Mouse (Mus musculus): ENCODE measurements around the gene Clstn2.

Clstn2 gene

DNA sequence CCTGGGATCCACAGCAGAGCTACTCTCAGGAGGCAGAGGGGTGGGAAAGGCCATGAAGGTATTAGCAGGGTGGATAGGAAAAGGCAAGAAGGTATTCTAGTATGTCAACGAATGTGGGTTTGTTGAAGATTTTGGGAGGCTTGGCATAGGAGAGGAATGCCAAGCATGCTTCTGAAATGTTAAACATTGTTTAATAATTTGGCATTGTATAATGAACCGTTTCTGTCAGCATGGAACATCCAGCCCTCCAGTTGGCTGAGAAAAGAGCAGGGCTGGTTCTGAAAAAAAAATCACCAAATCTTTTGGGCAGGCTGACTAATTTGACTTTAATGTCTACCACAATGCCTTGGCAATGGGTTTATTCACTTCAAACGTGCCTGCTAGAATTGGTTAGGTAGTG lies 355.9 kb downstream of the Clstn2 start:
- DNase-seq (ENCODE audit: low read depth) = no peak

DNA sequence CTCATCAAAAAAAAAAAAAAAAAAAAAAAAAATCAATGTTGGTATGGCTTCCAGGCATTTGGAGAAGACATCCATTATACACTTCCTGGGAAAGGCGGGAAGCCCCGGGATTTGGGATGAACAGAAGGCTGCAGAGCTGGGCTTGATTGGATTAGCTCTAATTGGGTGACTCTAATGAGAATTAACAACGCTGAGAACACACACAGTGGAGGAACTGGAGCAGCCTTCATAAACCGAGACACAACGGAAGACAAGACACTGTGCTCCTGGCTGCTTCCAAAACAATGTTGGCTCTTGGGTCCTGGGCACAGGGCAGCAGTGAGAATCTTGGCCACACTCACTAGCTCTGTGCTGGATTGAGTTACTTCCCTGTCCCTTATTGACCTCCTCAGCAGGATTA lies 360.3 kb downstream of the Clstn2 start:
- DNase-seq (ENCODE audit: low read depth) = no peak

DNA sequence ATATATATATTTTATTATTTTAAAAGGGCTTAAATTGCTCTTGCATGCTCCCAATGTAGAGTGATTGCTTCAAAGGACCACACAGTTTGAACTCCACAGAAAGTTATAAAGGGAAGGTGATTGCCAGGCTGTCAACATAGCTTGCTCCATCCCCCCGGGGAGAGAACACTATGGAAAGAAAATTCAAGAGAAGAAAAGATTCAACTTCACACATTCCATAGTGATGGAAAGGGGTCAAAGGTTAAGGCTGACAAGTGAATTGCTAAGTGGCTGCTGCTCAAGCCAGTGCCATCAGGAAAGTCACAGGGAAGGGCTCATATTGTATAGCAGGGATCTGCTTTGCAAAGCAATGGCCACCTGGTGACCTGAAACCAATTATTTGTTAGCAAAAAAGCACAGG lies 360.8 kb downstream of the Clstn2 start:
- DNase-seq (ENCODE audit: low read depth) = no peak

DNA sequence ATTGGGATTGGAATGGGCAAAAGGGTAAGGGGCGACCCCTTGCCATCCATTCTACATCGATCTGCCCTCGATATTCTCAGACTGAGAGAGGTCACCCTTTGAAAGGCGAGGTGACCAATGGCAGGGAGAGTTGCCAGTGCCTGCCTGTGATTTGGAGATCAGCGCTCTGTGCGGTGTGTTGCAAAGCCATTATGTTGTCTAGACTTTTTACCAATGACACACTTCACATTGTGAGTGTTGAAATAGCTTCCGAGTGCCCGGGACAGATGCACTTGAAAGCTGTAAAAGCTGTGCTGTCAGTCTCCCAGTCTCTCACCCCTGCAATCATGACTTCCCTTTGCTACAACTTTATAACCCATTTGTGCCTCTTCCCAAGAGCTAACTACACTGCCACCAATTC lies 362.3 kb downstream of the Clstn2 start:
- DNase-seq (ENCODE audit: low read depth) = no peak

DNA sequence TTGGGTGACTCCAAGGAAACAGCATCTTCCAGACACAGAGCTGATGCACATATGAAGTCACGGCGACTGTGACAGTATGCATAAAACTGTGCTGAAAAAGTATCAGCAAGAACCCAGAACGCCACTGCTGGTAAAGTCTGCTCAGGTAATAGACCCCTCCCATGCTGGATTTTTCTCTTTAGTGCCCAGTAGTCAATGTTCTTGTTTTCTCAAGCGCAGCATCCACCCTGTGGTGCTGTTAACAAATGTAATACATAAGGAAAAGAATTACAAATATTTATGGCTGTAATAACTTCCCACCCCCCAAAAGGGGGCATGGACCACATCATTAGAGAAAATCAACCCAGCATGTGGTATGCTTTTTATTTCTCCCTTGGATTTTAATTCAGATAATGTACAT lies 372.0 kb downstream of the Clstn2 start:
- DNase-seq (ENCODE audit: low read depth) = no peak

DNA sequence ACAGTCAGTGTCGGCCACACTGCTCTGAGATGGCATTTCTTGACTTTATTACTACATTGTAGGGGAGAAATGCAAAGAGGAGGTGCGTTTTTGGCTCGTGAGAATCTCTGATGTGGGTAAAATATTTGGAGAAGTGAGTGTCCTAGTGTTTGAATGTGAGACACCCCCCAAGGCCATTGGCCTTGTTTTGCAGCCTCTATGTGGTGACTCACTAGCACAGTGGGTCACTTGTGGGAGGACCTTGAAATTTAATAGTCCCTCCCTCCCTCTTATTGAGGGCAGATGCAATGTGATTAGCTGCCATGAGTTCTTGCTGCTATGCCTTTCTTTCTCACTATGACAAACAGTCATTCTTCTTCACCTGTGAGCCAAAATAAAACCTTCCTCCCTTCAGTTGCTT lies 374.2 kb downstream of the Clstn2 start:
- no peak for DNase-seq (ENCODE audit: low read depth)

DNA sequence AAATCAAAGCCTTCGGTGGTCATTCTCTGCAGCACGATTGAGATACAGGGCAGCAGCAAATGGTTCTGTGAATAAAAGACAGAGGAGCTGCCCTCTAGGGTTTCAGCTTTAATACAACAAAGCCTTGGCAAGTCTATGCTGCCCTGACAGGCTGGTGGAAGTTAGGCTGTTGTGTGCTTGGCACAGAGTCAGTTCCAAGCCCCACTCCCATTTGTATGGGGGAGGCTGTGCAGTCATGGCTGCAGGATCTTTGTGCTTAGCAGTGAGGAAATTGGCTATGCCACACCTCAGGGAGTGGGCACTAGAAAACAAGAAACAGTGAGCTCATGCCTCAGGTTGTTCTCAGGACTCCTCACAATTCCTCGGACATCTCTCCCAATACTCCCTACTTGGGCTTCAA lies 384.6 kb downstream of the Clstn2 start:
- DNase-seq (ENCODE audit: low read depth) = no peak

DNA sequence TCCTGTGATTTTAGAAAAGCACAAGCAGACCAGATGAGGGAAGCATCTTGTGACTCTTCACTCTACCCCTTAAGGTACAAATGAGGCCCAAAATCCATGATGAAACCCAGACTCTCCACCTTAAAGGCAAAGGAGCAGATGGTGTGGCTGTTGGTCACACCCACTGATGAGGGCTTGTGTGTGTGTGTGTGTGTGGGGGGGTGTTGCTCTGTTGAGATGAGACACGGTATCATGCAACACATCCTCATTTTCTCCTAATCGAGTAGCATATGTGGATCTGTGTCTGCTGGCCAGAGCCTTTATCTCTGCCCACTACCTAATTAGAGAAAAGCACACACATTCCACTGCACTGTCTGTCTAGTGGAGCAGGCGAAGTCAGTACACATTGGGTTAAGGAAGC lies 387.2 kb downstream of the Clstn2 start:
- DNase-seq (ENCODE audit: low read depth) = no peak

DNA sequence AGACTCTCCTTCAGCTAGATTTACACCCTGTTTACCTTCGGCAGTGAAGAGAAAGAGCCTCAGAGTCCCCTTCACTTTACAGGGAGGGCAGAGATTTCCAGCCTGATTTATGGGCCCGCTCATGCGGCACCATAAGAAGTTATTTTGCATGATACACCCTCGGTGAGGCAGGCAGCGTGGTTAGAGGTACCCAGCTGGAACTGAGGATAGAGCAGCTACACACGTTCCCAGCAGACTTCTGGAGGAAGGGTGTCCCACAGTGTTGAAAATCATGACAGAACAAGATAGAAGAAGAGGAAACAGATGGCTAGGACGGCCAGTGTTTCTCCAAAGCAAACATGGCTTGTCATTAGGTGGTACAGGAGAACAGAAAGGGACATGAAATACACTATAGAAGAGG lies 390.6 kb downstream of the Clstn2 start:
- DNase-seq (ENCODE audit: low read depth) = no peak

DNA sequence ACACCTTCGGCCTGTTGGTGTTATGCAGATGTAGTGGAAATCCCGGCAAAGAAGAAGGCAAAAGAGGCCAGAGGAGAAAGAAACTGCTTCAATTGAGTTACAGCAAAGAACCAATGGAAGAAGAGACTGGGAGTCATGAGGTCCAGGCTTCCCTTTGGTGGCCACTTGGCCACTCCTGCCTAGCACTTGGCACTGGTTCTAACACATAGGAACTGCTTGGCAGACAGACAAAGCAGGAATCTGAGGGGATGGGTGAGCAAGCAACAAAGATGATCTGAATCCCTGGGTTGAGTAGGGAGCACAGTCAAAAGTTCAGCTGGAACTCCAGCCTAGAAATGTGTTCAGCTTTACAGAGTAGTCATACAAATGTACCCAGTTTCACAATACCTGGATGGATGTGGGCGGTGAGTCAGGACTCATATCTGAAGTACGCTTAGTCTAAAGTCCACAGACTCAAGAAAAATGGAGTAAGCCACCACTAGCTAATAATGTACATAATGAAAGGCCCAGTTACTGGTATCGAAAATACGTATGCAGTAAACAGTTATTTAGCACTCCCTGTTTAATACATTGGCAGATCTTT lies 392.9 kb downstream of the Clstn2 start:
- DNase-seq (ENCODE audit: low read depth) = no peak

DNA sequence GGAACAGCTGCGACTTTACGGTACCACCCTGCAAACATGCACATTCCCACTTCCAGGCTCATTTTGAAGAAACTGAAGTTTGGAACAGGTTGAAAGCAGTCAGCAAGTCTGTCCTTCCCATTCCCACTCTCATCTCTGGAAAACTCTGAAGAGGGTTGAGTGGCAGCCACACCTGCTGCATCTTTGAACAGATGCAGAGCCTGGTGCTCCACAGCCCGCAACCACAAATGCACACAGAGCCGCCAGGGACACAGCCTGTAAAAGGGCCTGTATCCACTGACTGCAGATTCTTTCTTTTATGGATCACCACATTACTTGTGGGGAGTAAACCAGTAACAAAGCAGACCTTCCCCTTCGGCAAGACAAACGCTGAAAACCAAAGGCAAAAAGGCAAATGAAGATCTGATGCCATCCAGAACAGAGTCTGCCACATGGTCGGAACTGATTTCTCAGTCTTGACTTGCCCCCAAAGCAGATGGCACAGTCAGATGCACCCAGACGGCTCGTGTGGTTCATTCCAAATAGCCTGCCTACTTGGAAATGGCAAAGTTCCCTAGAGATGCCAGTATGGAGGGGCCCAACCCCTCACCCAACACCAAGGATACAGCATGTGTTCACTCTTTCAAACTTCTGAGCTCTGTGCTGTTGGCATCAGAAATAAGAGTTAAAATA lies 394.2 kb downstream of the Clstn2 start:
- no peak for DNase-seq (ENCODE audit: low read depth)

DNA sequence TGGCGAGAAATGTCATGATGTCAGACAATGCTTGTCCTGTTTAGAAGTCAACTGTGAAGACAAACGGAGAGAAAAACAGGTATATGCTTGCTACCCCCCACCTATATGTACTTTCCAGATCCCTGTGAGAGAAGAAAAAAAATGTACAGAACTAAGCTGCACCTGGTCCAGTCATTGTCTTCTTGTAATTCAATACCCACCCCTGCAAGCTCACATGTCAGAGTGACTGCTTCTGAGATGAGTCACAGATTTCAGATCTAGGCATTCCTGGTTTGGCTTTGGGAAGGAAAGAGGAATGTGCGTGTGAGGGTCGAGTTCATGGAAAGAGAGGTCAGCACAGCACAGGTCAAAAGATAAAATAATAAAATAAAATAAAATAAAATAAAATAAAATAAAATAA lies 397.6 kb downstream of the Clstn2 start:
- no peak for DNase-seq (ENCODE audit: low read depth)

DNA sequence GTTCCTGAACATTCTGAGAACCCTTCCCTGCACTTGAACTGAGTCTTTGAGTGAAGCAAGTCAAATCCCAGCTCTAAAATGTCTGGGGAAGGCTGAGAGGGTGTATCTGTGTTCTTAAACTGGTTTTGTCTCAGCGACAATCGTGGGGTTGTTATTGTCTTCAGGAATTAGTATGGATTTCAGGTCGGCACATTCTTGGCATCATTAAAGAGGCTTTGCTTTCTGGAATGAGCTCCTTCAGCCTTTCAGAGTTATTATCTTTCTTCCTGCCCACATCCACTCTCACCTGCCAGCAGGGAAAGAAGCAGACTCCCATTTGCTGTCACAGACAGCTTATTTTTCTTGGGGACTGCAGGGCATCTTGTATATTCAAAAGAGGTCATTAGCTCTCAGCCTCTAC lies 398.1 kb downstream of the Clstn2 start:
- DNase-seq (ENCODE audit: low read depth) = no peak

DNA sequence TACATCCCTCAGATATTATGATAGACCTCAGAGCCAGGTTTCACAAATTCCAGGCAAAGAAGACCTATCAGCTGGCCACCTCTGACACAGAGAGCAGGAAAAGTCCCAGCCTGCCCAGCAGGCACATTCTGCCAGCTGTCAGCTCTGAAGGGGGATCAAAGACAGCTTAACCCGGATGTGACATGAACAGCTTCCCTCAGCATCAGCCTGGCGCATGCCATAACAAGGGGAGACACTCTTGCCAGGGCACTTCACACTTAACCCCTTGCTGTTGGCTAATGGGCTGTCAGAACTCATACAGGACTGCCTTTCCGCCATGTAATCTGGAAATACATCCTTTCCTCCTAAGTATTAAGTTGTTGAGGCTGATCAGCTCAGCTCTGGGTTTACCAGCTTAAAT lies 403.8 kb downstream of the Clstn2 start:
- DNase-seq (ENCODE audit: low read depth) = no peak

DNA sequence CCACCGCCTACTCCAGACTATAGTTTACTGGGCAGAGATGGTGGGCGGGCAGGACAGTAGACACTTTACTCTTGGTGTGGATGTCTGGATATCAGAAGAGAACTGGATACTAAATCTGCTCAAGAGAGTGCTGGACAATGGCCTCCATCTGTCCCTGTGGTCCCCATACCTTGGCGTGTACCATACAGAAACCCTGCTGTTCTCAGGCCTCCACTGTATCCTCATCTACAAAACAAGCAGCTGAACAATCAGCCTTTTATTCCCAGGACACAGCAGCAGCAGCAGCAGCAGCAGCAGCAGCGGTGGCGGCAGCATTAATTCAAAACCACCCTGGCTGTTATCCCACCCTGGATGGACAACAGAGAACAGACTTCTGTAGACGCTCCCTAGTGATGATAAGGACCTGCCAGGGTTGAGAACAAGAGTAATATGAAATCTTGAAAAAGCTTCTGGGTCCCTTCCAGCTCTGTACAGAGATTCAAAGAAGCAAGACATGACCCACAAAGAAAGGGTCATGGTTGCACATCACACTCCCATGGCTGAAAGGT lies 404.5 kb downstream of the Clstn2 start:
- DNase-seq (ENCODE audit: low read depth) = no peak

DNA sequence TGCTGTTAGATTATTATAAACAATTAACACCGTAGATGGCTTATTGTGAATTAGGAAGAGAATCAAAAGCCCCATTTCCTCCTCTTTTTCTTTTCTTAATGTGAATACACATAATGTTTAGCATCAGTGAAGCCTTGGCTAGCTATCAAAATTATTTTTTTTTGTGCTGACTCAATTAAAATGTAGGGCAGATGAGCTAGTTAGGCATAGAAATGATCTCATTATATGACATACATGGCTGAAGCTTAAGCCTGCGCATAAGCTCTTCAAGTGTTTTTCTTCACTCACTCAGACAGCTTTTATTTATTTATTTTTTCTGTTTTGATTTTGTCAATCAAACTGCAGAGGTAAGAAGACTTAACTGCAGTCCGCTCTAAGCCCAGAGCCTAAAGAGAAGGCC lies 405.1 kb downstream of the Clstn2 start:
- DNase-seq (ENCODE audit: low read depth) = no peak

DNA sequence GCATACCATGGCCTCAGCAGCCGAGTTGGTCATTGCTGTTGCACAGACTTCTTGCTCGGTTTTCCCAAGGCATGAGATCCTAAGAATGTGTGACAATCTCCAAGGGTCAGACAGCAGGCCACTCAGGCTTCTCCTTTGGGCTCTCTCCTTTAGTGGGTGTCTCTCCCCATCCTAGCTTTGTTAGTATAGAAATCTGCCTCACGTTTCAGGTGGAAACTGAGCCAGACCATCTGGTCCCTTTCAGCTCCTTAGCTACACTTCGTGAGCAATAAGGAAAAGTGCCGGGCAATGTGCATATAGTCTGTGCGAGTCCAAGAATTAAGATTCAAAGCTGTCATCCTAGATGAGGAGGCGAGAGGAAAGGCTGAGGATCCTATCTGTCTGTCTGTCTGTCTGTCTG lies 422.4 kb downstream of the Clstn2 start:
- DNase-seq (ENCODE audit: low read depth) = no peak

DNA sequence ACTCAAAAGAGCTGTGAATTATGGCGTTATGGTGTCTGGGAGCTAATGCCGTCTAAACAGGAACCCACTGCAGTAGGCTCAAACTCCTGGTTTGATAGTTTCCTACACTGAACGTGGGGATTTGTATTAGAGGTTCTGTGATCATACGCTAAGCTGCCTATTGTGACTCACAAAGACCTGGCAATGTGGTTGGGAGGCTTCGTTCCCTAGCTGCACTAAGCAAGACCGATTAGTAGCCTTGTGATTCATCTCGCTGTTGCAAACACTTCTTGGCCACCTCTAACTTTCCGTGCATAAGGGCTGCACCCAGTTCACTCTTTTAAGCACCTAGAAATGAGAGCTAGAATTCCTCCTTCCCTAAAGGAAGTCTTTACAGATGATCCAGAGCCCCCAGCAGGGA lies 429.3 kb downstream of the Clstn2 start:
- no peak for DNase-seq (ENCODE audit: low read depth)

DNA sequence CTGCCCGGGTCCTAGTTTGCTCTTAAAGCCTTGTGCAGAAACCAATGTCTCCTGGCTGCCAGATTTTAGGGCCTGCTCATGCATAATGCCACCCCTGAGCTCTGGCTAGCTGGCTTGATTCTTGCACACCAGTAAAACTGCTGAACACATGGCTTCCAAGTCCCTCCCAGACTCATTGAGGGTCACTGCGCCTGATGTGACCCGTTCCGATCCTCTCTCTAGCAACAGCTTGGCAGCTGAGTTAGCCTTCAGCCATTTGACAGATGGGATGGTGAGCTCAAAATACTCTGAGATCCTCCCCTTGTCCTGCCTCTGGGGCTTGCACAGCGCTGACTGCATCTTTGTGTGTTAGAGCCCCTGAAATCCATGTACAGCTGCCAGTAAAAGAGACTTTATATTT lies 430.5 kb downstream of the Clstn2 start:
- no peak for DNase-seq (ENCODE audit: low read depth)

DNA sequence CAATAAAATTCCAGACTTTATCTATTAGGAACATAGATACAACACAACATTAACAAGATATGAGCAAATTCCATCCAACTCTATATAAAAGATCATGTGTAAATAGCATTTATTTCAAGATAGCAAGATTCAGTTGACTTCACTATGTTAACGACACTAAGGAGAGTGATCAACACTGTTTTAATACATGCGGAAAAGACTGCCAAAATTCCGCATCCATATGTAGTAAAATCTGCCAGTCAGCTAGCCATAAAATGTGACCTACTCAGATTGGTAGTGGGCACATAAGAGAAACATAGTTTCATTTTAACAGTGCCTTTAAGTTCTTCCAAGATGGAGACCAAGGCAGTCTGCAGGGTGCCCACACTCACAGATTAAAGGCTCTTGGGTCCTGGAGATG lies 434.0 kb downstream of the Clstn2 start:
- DNase-seq (ENCODE audit: low read depth) = no peak

DNA sequence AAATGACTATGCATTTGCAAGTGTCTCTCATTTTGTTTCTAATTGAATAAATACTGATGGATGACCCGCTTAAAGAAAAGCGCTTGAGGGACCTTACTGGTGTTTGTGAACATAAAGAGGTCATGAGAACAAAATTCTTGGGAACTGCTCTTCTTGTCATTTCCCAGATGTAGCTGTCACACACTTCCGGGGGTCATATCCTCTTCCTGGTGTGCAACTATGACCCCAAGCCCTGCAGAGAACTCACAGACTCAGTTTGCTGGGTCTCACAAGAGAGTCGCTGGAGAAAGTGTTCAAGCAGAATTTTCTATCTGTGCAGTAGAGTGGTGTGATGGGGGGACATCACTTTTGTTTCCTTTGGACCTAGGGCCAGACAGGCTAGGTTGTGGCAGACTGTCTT lies 442.3 kb downstream of the Clstn2 start:
- DNase-seq (ENCODE audit: low read depth) = no peak

DNA sequence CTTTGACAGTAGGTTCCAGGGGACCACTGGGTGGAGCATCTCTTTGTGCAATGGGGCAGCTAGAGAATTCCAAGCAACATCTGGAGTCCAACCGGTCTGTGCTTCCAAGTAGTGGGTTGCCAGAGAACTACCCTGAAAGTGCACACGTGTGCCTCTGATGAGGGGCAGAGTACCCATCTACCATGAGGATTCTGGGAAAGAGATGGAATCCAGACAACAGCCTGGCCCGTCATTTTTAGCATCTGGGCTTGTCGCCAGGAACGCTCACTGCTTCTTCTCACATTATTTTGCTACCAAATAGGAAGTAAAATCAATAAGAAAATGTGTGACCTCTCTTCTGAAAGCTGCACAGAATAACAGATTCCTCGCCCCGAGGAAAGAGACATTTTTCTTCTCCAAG lies 462.1 kb downstream of the Clstn2 start:
- no peak for DNase-seq (ENCODE audit: low read depth)

DNA sequence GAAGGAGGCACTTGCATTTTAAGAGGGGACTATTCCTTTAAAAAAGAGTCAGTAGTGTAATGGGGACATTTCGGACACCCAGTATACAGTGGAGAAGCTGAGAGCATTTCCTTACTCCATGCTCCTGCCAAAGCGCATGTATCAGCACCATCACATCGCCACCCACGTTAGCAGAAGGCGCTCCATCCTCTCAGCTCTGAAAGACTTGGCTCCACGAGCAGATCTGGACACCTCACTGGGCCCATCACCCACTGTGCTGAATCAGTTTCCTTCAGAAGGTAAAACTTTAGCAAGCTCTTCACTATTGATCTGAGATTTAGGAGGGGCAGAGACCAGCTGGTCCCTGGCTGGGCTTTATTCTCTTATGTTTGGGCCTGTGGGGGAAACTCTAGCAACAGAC lies 469.9 kb downstream of the Clstn2 start:
- DNase-seq (ENCODE audit: low read depth) = no peak

DNA sequence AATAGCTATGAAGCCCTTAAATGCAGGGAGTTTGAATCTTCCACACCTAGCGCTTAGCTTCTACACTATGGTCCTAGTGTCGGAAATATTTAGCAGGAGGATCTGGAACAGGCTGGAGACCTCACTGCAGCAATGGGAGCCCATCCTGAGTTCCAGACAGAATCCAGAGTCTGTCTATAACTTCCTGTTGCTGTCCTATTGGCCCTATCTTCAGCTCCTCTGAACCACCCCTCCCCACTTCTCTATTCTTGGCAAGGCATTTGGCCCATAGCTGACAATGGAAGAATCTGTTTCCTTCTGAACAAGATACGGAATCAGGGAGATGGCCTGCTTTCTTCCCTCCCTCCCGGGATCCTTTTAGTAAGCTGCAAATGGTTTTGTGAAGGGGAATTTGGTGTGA lies 488.6 kb downstream of the Clstn2 start:
- no peak for DNase-seq (ENCODE audit: low read depth)
